Mouse (Mus musculus): ENCODE data around the gene Inafm1. TPM values are rescaled to one million over a fixed set of nuclear protein-coding genes. Genes with fewer than 3 reads are reported as not detected.
"Not testable (repeated sequence)": the region's sequence is repeated elsewhere in the genome, so short reads cannot be mapped to it uniquely, and the experiment has no call there.

Gene Inafm1
- polyA plus RNA-seq, 1 experiment from 2014 or later, result 13.8 TPM

- ATAC-seq (ENCODE audit: low FRiP score); H3K9ac ChIP-seq (ENCODE audit: low read depth, low read length); H3K9me3 ChIP-seq (ENCODE audit: control insufficient read depth, low read length); H3K27ac ChIP-seq (ENCODE audit: low read depth, low read length); DNase-seq (ENCODE audit: low spot score); H3K4me3 ChIP-seq (ENCODE audit: low read depth, low read length); H3K27me3 ChIP-seq (ENCODE audit: control insufficient read depth, insufficient read depth, low read length); H3K4me2 ChIP-seq (replicated peaks; ENCODE audit: low read depth, low read length); H3K4me1 ChIP-seq (replicated peaks; ENCODE audit: control insufficient read depth, insufficient read depth, low read length); H3K36me3 ChIP-seq (ENCODE audit: control insufficient read depth, insufficient read depth, low read length): not testable (repeated sequence)
- WGBS, result 76% methylated on average over 6 of the region's 6 CpGs
These were observed 33.7 kb upstream of the Inafm1 start for GRCm38 (mm10) chr7:16307141-16307540.

- ATAC-seq (ENCODE audit: low FRiP score) (peak; percentile 86), DNase-seq (ENCODE audit: low spot score) (peak; percentile 92)
- no peaks in the 10 kb centered on the region for H3K36me3 ChIP-seq (ENCODE audit: control insufficient read depth, insufficient read depth, low read length)
- H3K4me1 ChIP-seq (replicated peaks; ENCODE audit: control insufficient read depth, insufficient read depth, low read length), result peaks cover 6% of the 10 kb centered on the region
- peak overlapping the region; percentile 57; the same call in 1 of the 2 replicates for H3K9ac ChIP-seq (ENCODE audit: low read depth, low read length)
- under 1% methylated on average over 51 of the region's 52 CpGs for WGBS
- no peaks in the 10 kb centered on the region for H3K9me3 ChIP-seq (ENCODE audit: control insufficient read depth, low read length)
- H3K27me3 ChIP-seq (ENCODE audit: control insufficient read depth, insufficient read depth, low read length), result no peaks in the 10 kb centered on the region
- peak overlapping the region; percentile 36 for H3K4me3 ChIP-seq (ENCODE audit: low read depth, low read length)
- peak overlapping the region; percentile 59 for H3K4me2 ChIP-seq (replicated peaks; ENCODE audit: low read depth, low read length)
- peak overlapping the region; percentile 37; the same call in 1 of the 2 replicates for H3K27ac ChIP-seq (ENCODE audit: low read depth, low read length)
These were observed 26.1 kb upstream of the Inafm1 start for GRCm38 (mm10) chr7:16299419-16300035.

- H3K4me1 ChIP-seq (replicated peaks; ENCODE audit: control insufficient read depth, insufficient read depth, low read length), result peaks cover 6% of the 10 kb centered on the region
- ATAC-seq (ENCODE audit: low FRiP score) (no peak), DNase-seq (ENCODE audit: low spot score) (no peak)
- peak overlapping the region; percentile 59 for H3K4me2 ChIP-seq (replicated peaks; ENCODE audit: low read depth, low read length)
- H3K9ac ChIP-seq (ENCODE audit: low read depth, low read length), result no peak overlapping the region; the same call in 1 of the 2 replicates
- H3K27ac ChIP-seq (ENCODE audit: low read depth, low read length), result peak overlapping the region; percentile 37; the same call in 1 of the 2 replicates
- WGBS, result 80% methylated on average over 5 of the region's 5 CpGs
- H3K27me3 ChIP-seq (ENCODE audit: control insufficient read depth, insufficient read depth, low read length), result no peaks in the 10 kb centered on the region
- no peaks in the 10 kb centered on the region for H3K9me3 ChIP-seq (ENCODE audit: control insufficient read depth, low read length)
- peak overlapping the region; percentile 36; the same call in 1 of the 2 replicates for H3K4me3 ChIP-seq (ENCODE audit: low read depth, low read length)
- H3K36me3 ChIP-seq (ENCODE audit: control insufficient read depth, insufficient read depth, low read length), result no peaks in the 10 kb centered on the region
These were observed 25.5 kb upstream of the Inafm1 start for GRCm38 (mm10) chr7:16298927-16299326.

GRCm38 (mm10) chr7:16297616-16298015 lies 24.2 kb upstream of the Inafm1 start:
- DNase-seq (ENCODE audit: low spot score), result no peak

GRCm38 (mm10) chr7:16296766-16297390 lies 23.5 kb upstream of the Inafm1 start:
- DNase-seq (ENCODE audit: low spot score), result peak; percentile 88
- ATAC-seq (ENCODE audit: low FRiP score), result no peak
- no peaks in the 10 kb centered on the region for H3K36me3 ChIP-seq (ENCODE audit: control insufficient read depth, insufficient read depth, low read length)
- peak overlapping the region; percentile 27; the same call in 1 of the 2 replicates for H3K4me3 ChIP-seq (ENCODE audit: low read depth, low read length)
- no peaks in the 10 kb centered on the region for H3K27me3 ChIP-seq (ENCODE audit: control insufficient read depth, insufficient read depth, low read length)
- H3K9me3 ChIP-seq (ENCODE audit: control insufficient read depth, low read length), result no peaks in the 10 kb centered on the region
- WGBS, result 2% methylated on average over 22 of the region's 22 CpGs
- H3K4me2 ChIP-seq (replicated peaks; ENCODE audit: low read depth, low read length), result peak overlapping the region; percentile 54
- H3K9ac ChIP-seq (ENCODE audit: low read depth, low read length), result 0 out of 2 replicates have a peak overlapping the region, but pooled peaks have one; percentile 23
- peaks cover 6% of the 10 kb centered on the region for H3K4me1 ChIP-seq (replicated peaks; ENCODE audit: control insufficient read depth, insufficient read depth, low read length)
- no peak overlapping the region for H3K27ac ChIP-seq (ENCODE audit: low read depth, low read length)

More at GRCm38 (mm10) chr7:16297616-16298015, 24.2 kb upstream of the Inafm1 start:
- peaks cover 6% of the 10 kb centered on the region for H3K4me1 ChIP-seq (replicated peaks; ENCODE audit: control insufficient read depth, insufficient read depth, low read length)
- no peaks in the 10 kb centered on the region for H3K27me3 ChIP-seq (ENCODE audit: control insufficient read depth, insufficient read depth, low read length)
- H3K9me3 ChIP-seq (ENCODE audit: control insufficient read depth, low read length), result no peaks in the 10 kb centered on the region
- H3K36me3 ChIP-seq (ENCODE audit: control insufficient read depth, insufficient read depth, low read length), result no peaks in the 10 kb centered on the region
- H3K9ac ChIP-seq (ENCODE audit: low read depth, low read length), result no peak overlapping the region
- no peak overlapping the region for H3K27ac ChIP-seq (ENCODE audit: low read depth, low read length)
- H3K4me3 ChIP-seq (ENCODE audit: low read depth, low read length), result no peak overlapping the region
- WGBS, result 72% methylated on average over 2 of the region's 2 CpGs
- no peak overlapping the region; the same call in 1 of the 2 replicates for H3K4me2 ChIP-seq (replicated peaks; ENCODE audit: low read depth, low read length)
- no peak for ATAC-seq (ENCODE audit: low FRiP score)

GRCm38 (mm10) chr7:16296146-16296545 lies 22.7 kb upstream of the Inafm1 start:
- no peak for ATAC-seq (ENCODE audit: low FRiP score)
- H3K27ac ChIP-seq (ENCODE audit: low read depth, low read length), result no peak overlapping the region
- H3K9ac ChIP-seq (ENCODE audit: low read depth, low read length), result no peak overlapping the region

GRCm38 (mm10) chr7:16295321-16295900 lies 22.0 kb upstream of the Inafm1 start:
- 2% methylated on average over 41 of the region's 41 CpGs for WGBS

More at GRCm38 (mm10) chr7:16296146-16296545, 22.7 kb upstream of the Inafm1 start:
- Histone ChIP-seq H3K4me1 (replicated peaks; ENCODE audit: control insufficient read depth, insufficient read depth, low read length) (peaks cover 6% of the 10 kb centered on the region), H3K4me2 (replicated peaks; ENCODE audit: low read depth, low read length) (no peak overlapping the region), H3K4me3 (ENCODE audit: low read depth, low read length) (no peak overlapping the region), H3K27me3 (ENCODE audit: control insufficient read depth, insufficient read depth, low read length) (no peaks in the 10 kb centered on the region), H3K36me3 (ENCODE audit: control insufficient read depth, insufficient read depth, low read length) (no peaks in the 10 kb centered on the region), H3K9me3 (ENCODE audit: control insufficient read depth, low read length) (no peaks in the 10 kb centered on the region)
- 34% methylated on average over 2 of the region's 2 CpGs for WGBS
- no peak for DNase-seq (ENCODE audit: low spot score)

GRCm38 (mm10) chr7:16294837-16295236 lies 21.4 kb upstream of the Inafm1 start:
- peak overlapping the region; percentile 68 for H3K27ac ChIP-seq (ENCODE audit: low read depth, low read length)
- under 1% methylated on average over 23 of the region's 23 CpGs for WGBS
- DNase-seq (ENCODE audit: low spot score), result peak; percentile 98
- ATAC-seq (ENCODE audit: low FRiP score), result peak; percentile 76
- peaks cover 6% of the 10 kb centered on the region for H3K4me1 ChIP-seq (replicated peaks; ENCODE audit: control insufficient read depth, insufficient read depth, low read length)
- peak overlapping the region; percentile 25; the same call in 1 of the 2 replicates for H3K9ac ChIP-seq (ENCODE audit: low read depth, low read length)
- no peaks in the 10 kb centered on the region for H3K27me3 ChIP-seq (ENCODE audit: control insufficient read depth, insufficient read depth, low read length)
- no peaks in the 10 kb centered on the region for H3K9me3 ChIP-seq (ENCODE audit: control insufficient read depth, low read length)
- peak overlapping the region; percentile 29 for H3K4me3 ChIP-seq (ENCODE audit: low read depth, low read length)
- no peaks in the 10 kb centered on the region for H3K36me3 ChIP-seq (ENCODE audit: control insufficient read depth, insufficient read depth, low read length)
- peak overlapping the region; percentile 47 for H3K4me2 ChIP-seq (replicated peaks; ENCODE audit: low read depth, low read length)

More at GRCm38 (mm10) chr7:16295321-16295900, 22.0 kb upstream of the Inafm1 start:
- peak overlapping the region; percentile 47 for H3K4me2 ChIP-seq (replicated peaks; ENCODE audit: low read depth, low read length)
- H3K4me1 ChIP-seq (replicated peaks; ENCODE audit: control insufficient read depth, insufficient read depth, low read length), result peaks cover 6% of the 10 kb centered on the region
- DNase-seq (ENCODE audit: low spot score), result peak; percentile 76
- peak overlapping the region; percentile 68 for H3K27ac ChIP-seq (ENCODE audit: low read depth, low read length)
- no peaks in the 10 kb centered on the region for H3K27me3 ChIP-seq (ENCODE audit: control insufficient read depth, insufficient read depth, low read length)
- peak overlapping the region; percentile 25; the same call in 1 of the 2 replicates for H3K9ac ChIP-seq (ENCODE audit: low read depth, low read length)
- ATAC-seq (ENCODE audit: low FRiP score), result peak; percentile 50
- H3K36me3 ChIP-seq (ENCODE audit: control insufficient read depth, insufficient read depth, low read length), result no peaks in the 10 kb centered on the region
- no peaks in the 10 kb centered on the region for H3K9me3 ChIP-seq (ENCODE audit: control insufficient read depth, low read length)
- peak overlapping the region; percentile 29 for H3K4me3 ChIP-seq (ENCODE audit: low read depth, low read length)
